Mouse (Mus musculus) intestine, postnatal 0 days (tissue): ENCODE data around the gene Nek10. TPM values are rescaled to one million over a fixed set of nuclear protein-coding genes. Genes with fewer than 3 reads are reported as not detected.
A peak's percentile ranks its signal among the peaks of the same experiment; 100 is the strongest.
"Not testable (repeated sequence)": the region's sequence is repeated elsewhere in the genome, so short reads cannot be mapped to it uniquely, and the experiment has no call there.

Source experiments
- ATAC-seq: fragments of 200-750 bp; cut with Nextera tagmentation; 2 replicates; pipeline ENCODE4 v1.8.0; 2017; ENCODE audit warnings: mild to moderate bottlenecking, moderate TSS enrichment, moderate library complexity
- H3K27ac ChIP-seq: fragments of 300-500 bp; sonication (generic); 2 replicates; pipeline ENCODE4 v1.5.1; 2014; ENCODE audit warnings: mild to moderate bottlenecking, low read depth, low read length, moderate library complexity
- H3K27me3 ChIP-seq: fragments of 300-500 bp; sonication (generic); replicated peaks from 2 replicates; pipeline ENCODE4 v1.6.1; 2014; ENCODE audit warnings: low read length, mixed read lengths; ENCODE audit not compliant: control insufficient read depth, insufficient read depth
- H3K36me3 ChIP-seq: fragments of 300-500 bp; sonication (generic); 2 replicates; pipeline ENCODE4 v1.6.1; 2014; ENCODE audit warnings: mild to moderate bottlenecking, moderate library complexity; ENCODE audit not compliant: control insufficient read depth, insufficient read depth
- H3K4me1 ChIP-seq: fragments of 300-500 bp; sonication (generic); replicated peaks from 2 replicates; pipeline ENCODE4 v1.6.1; 2014; ENCODE audit warnings: antibody characterized with exemption, low read length, mixed read lengths; ENCODE audit not compliant: control insufficient read depth, insufficient read depth
- H3K4me2 ChIP-seq: fragments of 300-500 bp; sonication (generic); replicated peaks from 2 replicates; pipeline ENCODE4 v1.6.1; 2014; ENCODE audit warnings: low read depth, mild to moderate bottlenecking, moderate library complexity
- H3K4me3 ChIP-seq: fragments of 300-500 bp; sonication (generic); 2 replicates; pipeline ENCODE4 v1.5.1; 2014; ENCODE audit warnings: low read depth, low read length
- H3K9ac ChIP-seq: fragments of 300-500 bp; sonication (generic); 2 replicates; pipeline ENCODE4 v1.6.1; 2014; ENCODE audit warnings: mild to moderate bottlenecking, low read depth, low read length
- H3K9me3 ChIP-seq: fragments of 300-500 bp; sonication (generic); 2 replicates; pipeline ENCODE4 v1.6.1; 2016; ENCODE audit warnings: mixed run types; ENCODE audit not compliant: control insufficient read depth
- CTCF ChIP-seq: sonication (generic); IDR thresholded peaks from 2 replicates; pipeline ENCODE4 v1.5.1; 2016; ENCODE audit warnings: low read depth, mild to moderate bottlenecking, control low read depth, antibody characterized with exemption, moderate library complexity
- WGBS: fragments of 180-500 bp; shearing (Covaris S2); extraction: QIAGEN DNeasy Blood & Tissue Kit; methylation state at CpG from one replicate; pipeline ENCODE4 v1.1.7; 2014; 5-methylcytosine and 5-hydroxymethylcytosine counted together
- polyA plus RNA-seq: library from polyadenylated mRNA; unstranded; fragments of >200 nt; fragmentation: Nextera tagmentation; extraction: Ambion mirVana; gene quantifications from 2 replicates; pipeline ENCODE4 v1.2.1, GENCODE M21; 2015

Nek10 gene
- polyA plus RNA-seq: not detected in 2 replicates

DNA sequence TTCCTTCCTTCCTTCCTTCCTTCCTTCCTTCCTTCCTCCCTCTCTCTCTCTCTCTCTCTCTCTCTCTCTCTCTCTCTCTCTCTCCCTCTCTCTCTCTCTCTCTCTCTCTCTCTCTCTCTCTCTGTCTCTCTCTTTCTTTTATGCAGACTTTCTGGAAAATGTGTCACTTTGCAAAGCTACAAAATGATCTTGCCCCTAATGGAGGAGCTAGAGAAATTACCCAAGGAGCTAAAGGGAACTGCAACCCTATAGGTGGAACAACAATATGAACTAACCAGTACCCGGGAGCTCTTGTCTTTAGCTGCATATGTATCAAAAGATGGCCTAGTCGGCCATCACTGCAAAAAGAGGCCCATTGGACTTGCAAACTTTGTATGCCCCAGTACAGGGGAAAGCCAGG lies at the start of gene Nek10:
Gene Nek10, plus strand, starts transcription at position 301 of the 400 bp plus-strand sequence.
- H3K4me3 ChIP-seq, ATAC-seq, H3K27ac ChIP-seq, H3K4me2 ChIP-seq, H3K4me1 ChIP-seq, H3K9me3 ChIP-seq, H3K9ac ChIP-seq, H3K27me3 ChIP-seq, H3K36me3 ChIP-seq: not testable (repeated sequence)
- 100% methylated on average over 1 of the region's 2 CpGs for WGBS

DNA sequence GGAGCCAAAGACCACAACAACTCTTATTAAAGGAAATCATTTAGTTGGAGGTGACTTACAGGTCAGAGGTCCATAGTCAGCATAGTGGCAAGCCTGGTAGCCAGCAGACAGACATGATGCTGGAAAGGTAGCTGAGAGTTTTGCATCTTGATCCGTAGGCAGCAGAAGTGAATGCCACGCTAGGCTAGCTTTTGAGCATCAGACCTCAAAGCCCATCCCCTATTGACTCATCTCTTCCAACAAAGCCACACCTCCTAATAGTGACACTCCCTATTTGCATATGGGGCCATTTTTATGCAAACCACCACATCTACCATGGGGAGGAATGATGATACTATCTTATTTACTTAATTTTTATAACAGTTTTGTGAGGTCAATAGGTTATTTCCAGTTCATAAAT lies 22.0 kb upstream of the Nek10 start:
- H3K27me3 ChIP-seq: no peaks in the 10 kb centered on the region
- no peak overlapping the region for H3K9ac ChIP-seq
- peaks cover 14% of the 10 kb centered on the region; the same call in 1 of the 2 replicates for H3K36me3 ChIP-seq
- no peak overlapping the region for H3K4me2 ChIP-seq
- H3K4me1 ChIP-seq: no peaks in the 10 kb centered on the region
- TF ChIP-seq CTCF: no peak
- H3K27ac ChIP-seq: no peak overlapping the region
- ATAC-seq: no peak
- H3K4me3 ChIP-seq: no peak overlapping the region
- H3K9me3 ChIP-seq: no peaks in the 10 kb centered on the region
- WGBS: 89% methylated on average over 2 of the region's 2 CpGs

GRCm38 (mm10) chr14:14784223-14784622 lies 19.0 kb upstream of the Nek10 start:
- H3K36me3 ChIP-seq: peaks cover 12% of the 10 kb centered on the region; the same call in 1 of the 2 replicates
- H3K27ac ChIP-seq: no peak overlapping the region
- WGBS: 90% methylated on average over 1 of the region's 1 CpGs

DNA sequence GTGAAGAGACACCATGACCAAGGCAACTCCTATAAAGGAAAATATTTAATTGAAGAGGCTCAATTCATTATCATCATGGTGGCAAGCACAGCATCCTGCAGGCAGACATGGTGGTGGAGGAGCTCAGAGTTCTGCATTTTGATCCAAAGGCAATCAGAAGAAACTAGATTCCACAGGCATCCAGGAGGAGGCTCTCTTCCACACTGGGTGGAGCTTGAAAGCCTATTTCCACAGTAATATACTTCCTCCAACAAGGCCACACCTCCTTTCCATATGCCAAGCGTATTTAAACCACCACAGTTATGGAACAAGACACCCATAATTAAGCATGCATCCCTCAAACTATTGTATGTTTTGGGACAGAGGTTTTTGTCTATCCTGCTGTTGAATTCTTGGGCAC lies 16.2 kb upstream of the Nek10 start:
- TF ChIP-seq CTCF: peak; percentile 46
- Histone ChIP-seq H3K9me3 (no peaks in the 10 kb centered on the region), H3K27ac (no peak overlapping the region), H3K27me3 (no peaks in the 10 kb centered on the region), H3K4me2 (no peak overlapping the region), H3K4me1 (0 out of 2 replicates have a peak, but pooled peaks cover 3% of the 10 kb centered on the region), H3K4me3 (no peak overlapping the region), H3K9ac (no peak overlapping the region), H3K36me3 (peaks cover 10% of the 10 kb centered on the region; the same call in 1 of the 2 replicates)
- ATAC-seq: 0 out of 2 replicates have a peak, but pooled peaks have one; percentile 31
- WGBS: 66% methylated on average over 1 of the region's 1 CpGs

More at GRCm38 (mm10) chr14:14784223-14784622, 19.0 kb upstream of the Nek10 start:
- Histone ChIP-seq H3K9ac (no peak overlapping the region), H3K4me2 (no peak overlapping the region), H3K4me3 (no peak overlapping the region), H3K9me3 (no peaks in the 10 kb centered on the region), H3K4me1 (no peaks in the 10 kb centered on the region), H3K27me3 (no peaks in the 10 kb centered on the region)
- no peak for ATAC-seq
- no peak for TF ChIP-seq CTCF

GRCm38 (mm10) chr14:14789840-14790470 lies 13.3 kb upstream of the Nek10 start:
- peaks cover 10% of the 10 kb centered on the region; the same call in 1 of the 2 replicates for H3K36me3 ChIP-seq
- 0 out of 2 replicates have a peak, but pooled peaks cover 3% of the 10 kb centered on the region for H3K4me1 ChIP-seq
- no peak overlapping the region for H3K27ac ChIP-seq
- H3K27me3 ChIP-seq: no peaks in the 10 kb centered on the region
- no peaks in the 10 kb centered on the region for H3K9me3 ChIP-seq
- 48% methylated on average over 4 of the region's 4 CpGs for WGBS
- H3K9ac ChIP-seq: no peak overlapping the region
- no peak for ATAC-seq
- no peak for TF ChIP-seq CTCF
- peak overlapping the region; percentile 6; the same call in 1 of the 2 replicates for H3K4me2 ChIP-seq
- H3K4me3 ChIP-seq: no peak overlapping the region

DNA sequence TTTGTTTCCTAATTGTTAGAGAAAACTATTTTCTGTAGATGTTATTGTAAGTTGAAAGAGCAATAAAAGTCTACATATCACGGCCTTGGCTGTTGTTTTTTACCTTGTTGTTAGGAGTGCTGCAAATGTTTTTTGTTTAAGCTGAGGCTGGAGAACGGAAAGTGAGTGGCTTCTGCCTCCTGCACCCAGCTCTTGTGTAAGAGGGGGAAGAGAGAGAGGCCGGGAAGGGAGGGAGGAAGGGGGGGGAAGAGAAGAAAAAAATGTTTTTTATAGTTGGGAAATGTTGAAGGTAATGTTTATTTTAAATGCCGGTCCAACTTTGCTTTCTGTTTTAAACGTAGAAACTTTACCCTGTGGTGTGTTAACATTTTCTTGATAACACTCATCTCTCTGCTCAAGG lies 3.4 kb upstream of the Nek10 start:
- H3K4me3 ChIP-seq: no peak overlapping the region
- H3K27me3 ChIP-seq: no peaks in the 10 kb centered on the region
- TF ChIP-seq CTCF: no peak
- H3K4me2 ChIP-seq: no peak overlapping the region
- H3K9me3 ChIP-seq: no peaks in the 10 kb centered on the region
- ATAC-seq: no peak
- 68% methylated on average over 5 of the region's 5 CpGs for WGBS
- no peak overlapping the region for H3K27ac ChIP-seq
- H3K4me1 ChIP-seq: no peaks in the 10 kb centered on the region
- no peak overlapping the region for H3K9ac ChIP-seq
- H3K36me3 ChIP-seq: no peaks in the 10 kb centered on the region
